Mouse (Mus musculus): ENCODE measurements around the gene Olfr482. TPM values are rescaled to one million over a fixed set of nuclear protein-coding genes. Genes with fewer than 3 reads are reported as not detected.

Gene Olfr482
- total RNA-seq (2023): 2.1 TPM

DNA sequence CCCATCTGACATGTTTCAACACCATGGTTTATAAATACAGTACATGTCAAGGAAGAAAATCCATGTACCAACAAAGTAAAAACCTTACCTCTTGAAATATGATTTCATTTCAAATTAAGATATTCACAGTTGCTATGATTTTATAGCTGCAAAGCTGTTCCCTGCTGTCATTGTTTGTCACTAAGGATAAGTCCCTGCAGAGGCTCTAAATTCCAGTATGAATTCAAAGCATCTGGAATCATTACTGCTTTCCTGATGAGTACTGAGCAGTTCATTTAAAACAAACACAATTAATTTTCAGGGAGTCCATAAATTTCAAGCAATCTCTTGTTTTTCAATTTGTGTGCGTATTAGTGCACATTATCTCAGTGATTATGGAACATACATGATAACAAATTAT, at the start of gene Olfr482:
Olfr482 (minus strand) TSS at position 101 of the 400 bp plus-strand sequence.

DNA sequence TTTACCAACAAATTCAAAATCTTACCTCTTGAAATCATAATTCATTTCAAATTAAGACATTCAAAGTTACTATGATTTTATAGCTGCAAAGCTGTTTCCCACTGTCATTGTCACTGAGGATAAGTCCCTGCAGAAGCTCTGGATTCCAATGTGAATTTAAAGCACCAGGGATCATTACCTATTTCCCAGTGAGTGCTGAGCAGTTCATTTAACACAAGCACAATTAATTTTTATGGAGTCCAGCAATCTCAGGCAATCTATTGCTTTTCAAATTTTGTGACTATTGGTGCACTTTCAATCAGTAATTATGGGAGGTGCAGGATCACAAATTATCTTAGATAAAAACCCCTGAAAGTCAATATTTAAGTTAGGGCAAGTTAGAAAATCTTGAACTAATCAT, 30.0 kb upstream of the Olfr482 start, which contains the start of gene Olfr484:
Olfr484 (minus strand) TSS at position 101 of the 400 bp plus-strand sequence.

DNA sequence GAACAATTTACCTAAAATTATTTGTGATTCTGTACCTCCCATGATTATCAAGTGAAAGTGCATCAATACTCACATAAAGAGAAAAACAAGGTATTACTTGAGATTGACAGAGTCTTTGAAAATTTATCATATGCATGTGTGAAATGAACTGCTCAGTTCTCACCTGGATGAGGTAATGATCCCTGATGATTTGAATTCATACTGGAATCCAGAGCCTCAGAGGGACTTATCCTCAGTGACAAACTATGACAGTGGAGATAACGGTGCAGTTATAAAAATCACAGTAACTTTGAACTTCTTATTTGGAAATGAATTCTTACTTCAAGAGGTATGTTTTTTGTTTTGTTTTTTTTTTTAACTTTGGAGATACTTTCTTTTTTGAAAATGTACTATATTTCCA, 3.2 kb upstream of the Olfr482 start, which contains the start of gene Olfr483:
Olfr483 (plus strand) TSS at position 301 of the 400 bp plus-strand sequence.

DNA sequence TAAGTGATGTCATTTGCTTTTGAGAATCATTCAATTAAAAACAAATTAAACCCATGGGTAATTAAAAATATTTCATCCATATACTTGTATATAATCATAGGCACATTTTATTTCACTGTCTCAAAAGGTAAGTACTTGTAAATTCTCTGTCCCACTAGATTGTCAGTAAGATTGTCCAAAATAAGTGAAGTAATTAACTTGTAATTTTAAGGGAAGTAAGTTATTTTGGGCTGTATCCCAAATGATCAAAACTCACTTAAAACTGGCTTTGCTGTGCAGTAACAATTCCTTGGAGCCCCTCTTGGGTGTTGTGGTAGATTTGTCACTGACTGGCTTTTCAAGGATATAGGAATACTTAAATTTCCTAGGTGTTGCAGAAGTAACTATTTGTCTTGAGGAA, 17.8 kb downstream of the Olfr482 start, which contains the start of gene Olfr481:
Olfr481 (plus strand) TSS at position 301 of the 400 bp plus-strand sequence.

DNA sequence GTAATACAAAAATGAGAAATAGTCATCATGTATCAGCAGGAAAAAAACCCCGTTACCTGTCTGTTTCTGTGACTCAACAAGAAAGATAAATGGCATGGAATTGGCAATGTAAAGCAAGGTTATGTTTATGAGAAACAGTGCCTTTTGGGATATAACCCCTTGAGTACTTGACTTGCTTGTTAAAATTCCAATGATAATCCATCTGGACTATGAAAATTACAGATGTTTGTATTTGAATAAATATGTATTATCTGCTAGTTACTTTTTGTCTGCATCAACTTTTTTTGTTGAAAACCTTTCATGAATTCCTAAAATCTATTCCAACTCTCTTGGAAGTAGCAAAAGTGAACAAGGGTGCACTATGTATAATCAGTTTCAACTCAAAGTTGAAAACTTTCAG, 30.1 kb downstream of the Olfr482 start, which contains the start of gene Olfr480:
Olfr480 (minus strand) TSS at position 101 of the 400 bp plus-strand sequence.

DNA sequence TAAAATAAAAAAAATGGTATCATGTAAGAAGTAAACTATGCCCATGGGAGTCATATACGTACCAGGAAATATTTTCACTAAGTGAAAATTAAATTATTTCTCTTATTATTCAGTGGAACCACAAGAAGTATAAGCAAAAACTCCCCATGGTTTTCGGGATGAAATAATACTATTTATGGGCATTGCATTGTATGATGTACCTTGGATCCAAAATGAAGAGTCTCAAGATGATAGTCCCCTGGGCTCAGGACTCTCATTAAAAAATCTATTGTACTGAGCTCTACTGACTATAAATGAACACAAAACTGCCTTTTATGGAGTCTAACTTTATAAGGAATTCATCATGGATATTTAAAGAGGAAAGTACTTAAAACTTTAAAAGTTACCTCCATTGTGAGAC, 47.0 kb downstream of the Olfr482 start, which contains the start of gene Olfr479:
Olfr479 (plus strand) TSS at position 301 of the 400 bp plus-strand sequence.

Other genes starting within 250 kb of the Olfr482 start
- gene Olfr472, start 199.7 kb downstream of the Olfr482 start, total RNA-seq (2023): 0.09 TPM
- gene Olfr473, start 167.1 kb downstream of the Olfr482 start, total RNA-seq (2023): not detected
- not detected for gene Olfr474, start 142.9 kb downstream of the Olfr482 start, total RNA-seq (2023)
- not detected for gene Olfr476, start 132.8 kb downstream of the Olfr482 start, total RNA-seq (2023)
- gene Olfr477, start 110.9 kb downstream of the Olfr482 start, total RNA-seq (2023): not detected
- not detected for gene Olfr478, start 63.6 kb downstream of the Olfr482 start, total RNA-seq (2023)
- gene Olfr479, start 46.9 kb downstream of the Olfr482 start, total RNA-seq (2023): not detected
- gene Olfr480, start 30.2 kb downstream of the Olfr482 start, total RNA-seq (2023): not detected
- gene Olfr481, start 17.7 kb downstream of the Olfr482 start, total RNA-seq (2023): not detected
- not detected for gene Olfr483, start 3.3 kb upstream of the Olfr482 start, total RNA-seq (2023)
- not detected for gene Olfr484, start 29.9 kb upstream of the Olfr482 start, total RNA-seq (2023)
- not detected for gene Olfr485, start 62.3 kb upstream of the Olfr482 start, total RNA-seq (2023)
- gene Olfr486, start 75.2 kb upstream of the Olfr482 start, total RNA-seq (2023): not detected
- not detected for gene Olfr487, start 117.0 kb upstream of the Olfr482 start, total RNA-seq (2023)
- gene Olfr488, start 160.8 kb upstream of the Olfr482 start, total RNA-seq (2023): not detected
- gene Olfr490, start 191.3 kb upstream of the Olfr482 start, total RNA-seq (2023): not detected
- not detected for gene Olfr491, start 215.9 kb upstream of the Olfr482 start, total RNA-seq (2023)
- not detected for gene Olfr492, start 226.1 kb upstream of the Olfr482 start, total RNA-seq (2023)
- not detected for gene Olfr493, start 249.4 kb upstream of the Olfr482 start, total RNA-seq (2023)